Mouse (Mus musculus): Measurements from ENCODE around the gene Bcl9. TPM values are rescaled to one million over a fixed set of nuclear protein-coding genes. Genes with fewer than 3 reads are reported as not detected.

Bcl9 gene
- total RNA-seq, 1 experiment from 2014 or later, result 12.0 TPM

DNA sequence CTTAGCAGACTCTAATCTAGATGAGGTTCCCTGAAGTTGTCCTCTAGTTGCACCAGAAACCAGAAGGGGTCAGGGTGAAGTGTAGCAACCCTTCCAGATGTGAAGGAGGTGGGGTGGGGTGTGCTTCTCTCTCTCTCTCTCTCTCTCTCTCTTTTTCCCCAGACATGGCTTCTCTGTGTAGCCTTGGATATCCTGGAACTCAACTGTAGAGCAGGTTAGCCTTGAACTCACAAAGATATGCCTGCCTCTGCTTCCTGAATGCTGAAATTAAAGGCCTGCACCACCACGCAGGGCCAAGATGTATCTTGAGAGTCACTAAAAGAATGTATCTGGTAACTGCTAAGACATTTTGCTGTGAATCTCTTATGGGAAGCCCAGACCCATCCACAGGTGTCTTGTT lies 140.4 kb downstream of the Bcl9 start:
- ATAC-seq (ENCODE audit: extremely low read depth, insufficient number of reproducible peaks, low FRiP score, poor library complexity, severe bottlenecking), result no peak

DNA sequence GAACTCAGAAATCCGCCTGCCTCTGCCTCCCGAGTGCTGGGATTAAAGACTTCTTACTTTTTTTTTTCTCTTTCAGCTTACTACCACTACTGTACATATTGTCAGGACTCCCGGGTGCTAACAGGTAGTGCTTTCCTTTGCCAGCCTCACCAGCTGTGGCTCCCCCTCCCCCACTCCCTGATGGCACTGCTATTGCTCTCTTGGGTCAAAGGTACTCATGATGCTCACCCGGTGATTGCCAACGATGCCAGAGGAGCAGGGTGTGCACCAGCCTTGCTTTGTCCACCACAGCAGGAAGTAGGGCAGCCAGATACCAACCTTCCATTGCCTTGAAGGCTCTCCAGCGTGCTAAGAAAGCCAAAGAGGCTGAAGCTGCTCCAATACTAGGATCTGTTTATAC lies 141.3 kb downstream of the Bcl9 start:
- no peak for ATAC-seq (ENCODE audit: extremely low read depth, insufficient number of reproducible peaks, low FRiP score, poor library complexity, severe bottlenecking)

Other genes with a start within 250 kb of the Bcl9 start
- gene Acp6, start 139.1 kb downstream of the Bcl9 start, total RNA-seq (2017), result 23.9 and 39.8 TPM in 2 replicates
- gene Olfr1402, start 124.1 kb upstream of the Bcl9 start, total RNA-seq (2017), result not detected in 2 replicates